Mouse (Mus musculus) erythroblast, embryonic 14.5 days (primary cell): ENCODE measurements around the gene Gm28845. TPM values are rescaled to one million over a fixed set of nuclear protein-coding genes. Genes with fewer than 3 reads are reported as not detected.
"Not testable (repeated sequence)": the region's sequence is repeated elsewhere in the genome, so short reads cannot be mapped to it uniquely, and the experiment has no call there.

Experiments
- H3K27me3 ChIP-seq: 2 replicates; pipeline ENCODE4 v1.6.1; 2012; ENCODE audit warnings: inconsistent platforms; ENCODE audit not compliant: control insufficient read depth
- H3K36me3 ChIP-seq: 2 replicates; pipeline ENCODE4 v1.6.1; 2012; ENCODE audit warnings: mild to moderate bottlenecking, inconsistent platforms; ENCODE audit not compliant: control insufficient read depth
- H3K4me1 ChIP-seq: 2 replicates; pipeline ENCODE4 v1.6.1; 2012; ENCODE audit warnings: inconsistent platforms; ENCODE audit not compliant: control insufficient read depth
- H3K4me3 ChIP-seq: replicated peaks from 2 replicates; pipeline ENCODE3; 2012; ENCODE audit warnings: moderate library complexity, mild to moderate bottlenecking, inconsistent platforms
- H3K9me3 ChIP-seq: 2 replicates; pipeline ENCODE4 v1.6.1; 2012; ENCODE audit warnings: low read length, inconsistent platforms, mixed read lengths; ENCODE audit not compliant: control insufficient read depth
- GATA1 ChIP-seq: IDR thresholded peaks from 2 replicates; pipeline ENCODE4 v1.6.1; 2012; ENCODE audit warnings: low read length, inconsistent platforms, mixed read lengths
- TAL1 ChIP-seq: IDR thresholded peaks from 3 replicates; pipeline ENCODE4 v1.6.1; 2012; ENCODE audit warnings: low read length, inconsistent platforms, mixed read lengths
- polyA plus RNA-seq: library from polyadenylated mRNA; stranded (reverse); fragments of >175 nt; gene quantifications from 2 replicates; pipeline ENCODE4 v1.2.3, GENCODE M21; 2012

Gm28845 gene
- polyA plus RNA-seq, 1 experiment, result not detected

DNA sequence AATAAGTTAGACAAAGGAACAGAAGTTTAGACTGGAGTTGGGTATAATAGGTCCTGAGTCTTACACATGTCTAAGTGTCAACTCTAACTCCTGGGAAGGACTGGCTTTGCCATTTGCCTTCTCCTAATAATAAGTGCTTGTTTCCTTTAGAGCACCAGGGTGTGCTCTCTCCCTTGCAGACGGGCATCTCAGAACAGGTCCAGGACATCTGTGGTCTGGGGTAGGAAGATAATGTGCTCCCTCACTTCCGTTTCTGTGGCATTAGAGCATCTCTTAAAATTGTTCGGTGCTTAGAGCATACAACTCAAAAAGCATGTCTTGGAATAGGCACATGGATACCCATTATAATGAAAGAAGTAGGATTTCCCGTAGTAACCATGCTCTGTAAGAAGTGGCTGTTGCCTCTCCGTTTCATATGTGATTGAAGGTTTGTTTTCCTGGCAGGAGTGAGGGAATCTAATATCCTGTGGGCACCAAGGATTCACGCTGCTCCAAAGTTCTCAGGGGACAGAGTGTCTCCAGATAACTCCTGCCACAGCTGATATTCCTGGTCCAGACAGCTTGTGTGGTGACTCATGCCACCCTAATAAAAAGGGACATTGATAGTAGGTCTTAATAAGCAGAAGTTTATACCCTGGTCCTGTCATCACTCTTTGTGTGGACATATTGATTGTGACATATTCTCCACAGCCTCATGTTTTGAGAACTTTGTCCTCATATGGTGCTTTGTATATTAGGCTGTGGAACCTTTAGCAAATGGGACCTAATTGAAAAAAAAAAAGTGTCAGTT lies 30.6 kb downstream of the Gm28845 start:
- Histone ChIP-seq H3K4me3 (no peak overlapping the region), H3K36me3 (no peaks in the 10 kb centered on the region), H3K4me1 (no peaks in the 10 kb centered on the region), H3K9me3 (no peaks in the 10 kb centered on the region), H3K27me3 (no peaks in the 10 kb centered on the region)
- no peak for TF ChIP-seq TAL1
- no peak for TF ChIP-seq GATA1

DNA sequence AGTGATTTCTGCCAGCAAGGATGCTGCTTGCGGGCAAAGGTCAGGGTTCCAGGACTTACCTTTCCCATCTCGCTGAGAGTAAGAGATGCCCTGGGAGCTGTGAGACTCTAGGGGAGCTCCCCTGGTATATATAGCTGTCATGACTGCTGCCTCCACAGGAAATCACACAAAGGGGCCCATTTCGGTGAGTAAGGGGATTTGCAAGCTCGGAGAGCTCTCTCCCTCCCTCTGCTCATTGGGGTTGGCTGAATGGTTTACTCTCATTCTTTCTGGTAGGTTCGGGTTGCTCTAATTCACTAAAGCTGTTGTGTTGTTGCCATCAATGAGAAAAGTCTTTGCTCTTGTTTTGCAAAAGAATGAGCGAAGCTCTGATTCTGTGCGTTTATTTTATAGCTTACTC lies 37.2 kb downstream of the Gm28845 start, which contains the start of gene Crygb:
Gene Crygb (minus strand): TSS at position 101 of the 400 bp plus-strand sequence.
- no peaks in the 10 kb centered on the region for H3K36me3 ChIP-seq
- no peaks in the 10 kb centered on the region for H3K9me3 ChIP-seq
- H3K27me3 ChIP-seq, result no peaks in the 10 kb centered on the region
- no peak for TF ChIP-seq TAL1
- no peak within 1 kb of the TSS for H3K4me3 ChIP-seq
- H3K4me1 ChIP-seq, result no peaks in the 10 kb centered on the region

DNA sequence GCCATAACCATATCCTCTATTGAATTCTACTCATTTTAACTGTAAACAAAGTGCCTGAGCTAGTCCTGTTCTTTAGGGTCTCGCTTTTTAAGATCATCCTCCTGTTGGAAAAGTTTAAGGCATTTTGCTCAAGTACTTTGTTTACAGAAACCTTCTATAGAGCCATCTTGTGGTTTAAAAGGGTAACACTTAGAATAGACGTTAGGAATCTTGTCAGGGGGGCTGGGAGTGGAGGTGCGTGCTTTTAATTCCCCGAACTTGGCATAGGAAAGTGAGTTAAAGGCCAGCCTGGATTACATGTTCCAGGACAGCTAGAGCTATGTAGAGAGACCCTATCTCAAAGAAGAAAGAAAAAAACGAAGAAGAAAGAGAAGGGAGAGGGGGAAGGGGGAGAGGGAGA lies 43.8 kb downstream of the Gm28845 start:
- Histone ChIP-seq H3K4me1 (no peaks in the 10 kb centered on the region), H3K36me3 (no peaks in the 10 kb centered on the region), H3K9me3 (no peaks in the 10 kb centered on the region), H3K27me3 (no peaks in the 10 kb centered on the region), H3K4me3 (no peak overlapping the region)
- TF ChIP-seq TAL1, result no peak
- TF ChIP-seq GATA1, result no peak

DNA sequence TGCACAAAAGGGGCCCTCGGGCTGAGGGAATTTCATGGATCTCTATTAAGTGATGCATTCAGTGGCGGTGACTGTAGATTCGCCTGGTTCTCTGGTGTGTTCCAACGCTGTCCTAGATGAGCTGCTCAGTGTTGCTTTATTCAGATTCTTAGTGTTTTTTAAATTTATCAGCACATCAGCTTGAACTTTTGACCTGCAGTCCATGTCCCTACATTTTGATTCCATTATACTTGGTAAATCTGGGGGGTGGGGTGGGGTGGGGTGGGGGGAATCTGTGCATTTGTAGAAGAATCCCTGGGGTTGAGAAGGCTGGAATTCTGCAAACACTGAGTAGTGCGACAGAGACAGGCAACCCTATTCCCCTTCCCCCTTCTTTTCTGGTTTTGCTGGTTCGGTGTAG lies 45.8 kb downstream of the Gm28845 start, which contains the start of gene Crygc:
Gene Crygc (minus strand): TSS at position 101 of the 400 bp plus-strand sequence.
- no peaks in the 10 kb centered on the region for H3K9me3 ChIP-seq
- TF ChIP-seq TAL1 (no peak), GATA1 (no peak)
- H3K27me3 ChIP-seq, result no peaks in the 10 kb centered on the region
- no peaks in the 10 kb centered on the region for H3K4me1 ChIP-seq
- H3K36me3 ChIP-seq, result no peaks in the 10 kb centered on the region
- H3K4me3 ChIP-seq, result no peak within 1 kb of the TSS

DNA sequence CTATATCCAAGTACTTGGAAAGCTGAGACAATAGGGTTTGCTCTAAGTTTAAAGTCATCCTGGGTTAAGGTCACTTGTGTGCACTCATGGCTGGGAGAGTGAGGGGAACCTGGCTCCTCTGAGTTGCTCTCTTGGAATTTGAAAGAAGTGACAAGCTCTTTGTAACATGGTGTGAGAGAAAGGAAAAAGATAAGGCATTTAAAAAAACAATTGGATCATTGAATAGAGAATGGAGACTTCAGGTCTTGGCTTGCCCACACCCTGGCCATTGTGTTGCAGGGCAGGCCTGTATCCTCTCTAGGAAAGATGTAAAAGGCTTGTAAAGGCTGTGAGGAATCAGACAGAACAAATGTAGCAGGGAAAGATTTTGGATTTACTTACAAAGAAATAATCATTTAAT lies 51.5 kb downstream of the Gm28845 start:
- Histone ChIP-seq H3K36me3 (no peaks in the 10 kb centered on the region), H3K4me3 (no peak overlapping the region), H3K27me3 (no peaks in the 10 kb centered on the region), H3K4me1 (no peaks in the 10 kb centered on the region), H3K9me3 (no peaks in the 10 kb centered on the region; the same call in 1 of the 2 replicates)
- no peak for TF ChIP-seq TAL1
- TF ChIP-seq GATA1, result no peak

DNA sequence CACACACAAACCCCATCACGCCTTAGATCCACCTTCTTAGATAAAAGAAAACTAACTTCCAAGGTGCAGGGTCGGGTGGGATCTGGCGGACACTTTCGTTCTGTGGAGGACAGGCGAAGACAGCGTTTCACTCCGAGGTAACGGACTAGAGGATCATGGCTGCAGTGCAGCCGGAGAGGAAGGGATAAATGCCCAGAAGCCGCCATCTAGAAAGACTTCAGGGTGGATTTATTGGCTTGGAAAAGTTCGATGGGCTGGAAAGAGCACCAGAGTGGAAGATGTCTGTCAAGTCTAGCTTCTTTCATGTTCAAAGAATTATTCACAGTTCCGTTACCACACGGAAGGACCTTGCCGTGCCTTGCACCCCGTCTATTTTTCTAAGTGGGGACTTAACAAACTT lies 55.2 kb downstream of the Gm28845 start:
- no peak for TF ChIP-seq GATA1
- TF ChIP-seq TAL1, result no peak
- H3K27me3 ChIP-seq, result no peaks in the 10 kb centered on the region
- no peak overlapping the region for H3K4me3 ChIP-seq
- no peaks in the 10 kb centered on the region for H3K4me1 ChIP-seq
- H3K36me3 ChIP-seq, result no peaks in the 10 kb centered on the region
- H3K9me3 ChIP-seq, result no peaks in the 10 kb centered on the region; the same call in 1 of the 2 replicates

DNA sequence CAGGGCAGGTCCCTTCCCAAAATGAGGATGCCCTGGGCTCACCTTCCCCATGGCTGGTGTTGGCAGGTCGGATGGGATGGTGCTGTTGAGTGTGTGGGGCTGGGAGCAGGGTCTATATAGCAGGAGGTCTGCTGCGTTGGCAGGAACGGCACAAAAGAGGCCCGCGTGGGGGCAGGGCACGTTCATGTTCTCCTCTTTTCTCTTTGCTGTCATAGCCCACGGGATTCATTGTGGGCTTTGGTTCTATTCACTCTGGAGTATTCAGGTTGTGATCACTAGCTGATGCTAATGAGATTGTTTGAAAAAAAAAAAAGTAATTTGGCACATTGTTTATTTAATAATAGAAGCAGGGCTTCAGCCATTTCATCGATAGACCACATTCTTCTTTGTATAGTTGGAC lies 56.0 kb downstream of the Gm28845 start, which contains the start of gene Crygd:
Gene Crygd (minus strand): TSS at position 101 of the 400 bp plus-strand sequence.
- Histone ChIP-seq H3K9me3 (no peaks in the 10 kb centered on the region; the same call in 1 of the 2 replicates), H3K27me3 (no peaks in the 10 kb centered on the region), H3K4me3 (no peak within 1 kb of the TSS), H3K36me3 (no peaks in the 10 kb centered on the region), H3K4me1 (no peaks in the 10 kb centered on the region)
- no peak for TF ChIP-seq TAL1
- no peak for TF ChIP-seq GATA1

DNA sequence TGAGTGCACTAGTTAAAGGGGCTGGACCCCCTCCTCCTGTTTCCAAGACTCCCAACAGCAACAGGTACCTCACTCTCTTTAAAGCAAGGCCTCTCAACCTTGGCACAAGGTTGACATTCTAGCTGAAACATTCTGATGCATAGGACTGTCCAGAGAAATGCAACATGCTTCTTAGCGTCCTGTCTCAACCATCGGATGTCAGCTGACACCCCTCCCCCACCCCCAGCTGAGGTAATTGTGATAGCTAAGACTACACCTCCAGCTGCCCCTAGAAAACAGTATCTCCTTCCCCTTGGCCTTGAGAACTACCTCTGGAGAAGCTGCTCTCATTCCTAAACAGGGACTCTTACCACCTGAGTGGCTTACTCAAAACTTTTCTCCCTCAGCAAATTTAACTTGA lies 67.2 kb downstream of the Gm28845 start:
- H3K27me3 ChIP-seq, result no peaks in the 10 kb centered on the region
- TF ChIP-seq GATA1 (no peak), TAL1 (no peak)

DNA sequence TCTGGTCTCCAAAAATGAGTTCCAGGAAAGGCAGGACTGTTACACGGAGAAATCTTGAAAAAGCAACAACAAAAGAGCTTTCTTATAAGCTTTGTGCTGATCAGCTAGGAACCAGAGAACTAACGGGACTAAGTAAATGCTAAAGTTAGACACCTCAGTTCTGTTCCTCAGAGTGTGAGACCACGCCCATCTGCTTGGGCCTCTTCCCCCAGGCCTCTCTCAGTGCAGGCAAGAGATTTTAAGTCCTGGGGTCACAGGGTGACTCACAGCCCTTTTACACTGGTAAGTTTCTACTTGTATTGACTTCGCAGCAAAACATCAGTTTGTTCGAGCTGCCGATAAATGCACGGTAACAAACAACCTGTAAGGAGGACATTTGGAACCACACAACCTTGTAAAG lies 67.7 kb downstream of the Gm28845 start:
- H3K9me3 ChIP-seq, result no peaks in the 10 kb centered on the region
- H3K4me1 ChIP-seq, result no peaks in the 10 kb centered on the region
- no peaks in the 10 kb centered on the region for H3K36me3 ChIP-seq
- H3K4me3 ChIP-seq, result no peak overlapping the region
- no peaks in the 10 kb centered on the region for H3K27me3 ChIP-seq
- no peak for TF ChIP-seq GATA1
- no peak for TF ChIP-seq TAL1

More for the DNA sequence above, 67.2 kb downstream of the Gm28845 start:
- Histone ChIP-seq H3K9me3 (no peaks in the 10 kb centered on the region), H3K4me1 (no peaks in the 10 kb centered on the region), H3K4me3 (no peak overlapping the region), H3K36me3 (no peaks in the 10 kb centered on the region)

DNA sequence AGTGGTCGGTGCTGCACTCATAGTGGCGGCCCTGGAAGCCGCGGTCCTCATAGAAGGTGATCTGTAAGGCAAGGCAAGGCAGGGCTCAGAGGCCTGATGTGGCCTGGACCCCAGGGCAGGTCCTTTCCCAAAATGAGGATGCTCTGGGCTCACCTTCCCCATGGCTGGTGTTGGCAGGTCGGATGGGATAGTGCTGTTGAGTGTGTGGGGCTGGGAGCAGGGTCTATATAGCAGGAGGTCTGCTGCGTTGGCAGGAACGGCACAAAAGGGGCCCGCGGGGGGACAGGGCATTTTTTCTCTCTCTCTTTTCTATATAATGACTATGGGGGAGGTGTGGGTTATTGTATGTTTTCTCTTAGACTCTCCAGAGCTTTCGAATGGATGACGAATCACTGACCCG lies 68.4 kb downstream of the Gm28845 start, which contains the start of gene Cryge:
Gene Cryge (minus strand): TSS at position 198 of the 400 bp plus-strand sequence.
- H3K27me3 ChIP-seq, H3K4me3 ChIP-seq, H3K4me1 ChIP-seq, H3K36me3 ChIP-seq, H3K9me3 ChIP-seq: not testable (repeated sequence)

Other genes starting within 250 kb of the Gm28845 start
- 0.03 TPM in 2 replicates for gene Plekhm3, start 162.7 kb downstream of the Gm28845 start, polyA plus RNA-seq
- not detected in 2 replicates for gene Akr1cl, start 86.8 kb downstream of the Gm28845 start, polyA plus RNA-seq
- gene Cryge, start 68.4 kb downstream of the Gm28845 start, polyA plus RNA-seq, result not detected in 2 replicates
- not detected in 2 replicates for gene Crygd, start 56.1 kb downstream of the Gm28845 start, polyA plus RNA-seq
- gene Crygc, start 45.9 kb downstream of the Gm28845 start, polyA plus RNA-seq, result not detected in 2 replicates
- not detected in 2 replicates for gene Crygb, start 37.3 kb downstream of the Gm28845 start, polyA plus RNA-seq
- not detected in 2 replicates for gene Cryga, start 16.2 kb downstream of the Gm28845 start, polyA plus RNA-seq
- gene D630023F18Rik, start 3.7 kb upstream of the Gm28845 start, polyA plus RNA-seq, result not detected in 2 replicates
- gene Idh1, start 66.9 kb upstream of the Gm28845 start, polyA plus RNA-seq, result not detected in 2 replicates
- gene Pikfyve, start 67.1 kb upstream of the Gm28845 start, polyA plus RNA-seq, result 0.49 and 0.92 TPM in 2 replicates
- gene Pth2r, start 162.5 kb upstream of the Gm28845 start, polyA plus RNA-seq, result not detected in 2 replicates